Mouse (Mus musculus) heart, embryonic 13.5 days (tissue): ENCODE measurements around the gene Aqp12. TPM values are rescaled to one million over a fixed set of nuclear protein-coding genes. Genes with fewer than 3 reads are reported as not detected.

Experiments used
- ATAC-seq: fragments of 200-750 bp; cut with Nextera tagmentation; 2 replicates; pipeline ENCODE4 v1.8.0; 2017; ENCODE audit warnings: moderate TSS enrichment; ENCODE audit not compliant: insufficient number of reproducible peaks, low FRiP score, low TSS enrichment; ENCODE audit errors: extremely low read depth
- H3K27ac ChIP-seq: fragments of 300-500 bp; sonication (generic); replicated peaks from 2 replicates; pipeline ENCODE4 v1.5.1; 2015; ENCODE audit warnings: moderate library complexity, mild to moderate bottlenecking, inconsistent platforms
- H3K27me3 ChIP-seq: fragments of 300-500 bp; sonication (generic); replicated peaks from 2 replicates; pipeline ENCODE4 v1.6.1; 2015; ENCODE audit warnings: mild to moderate bottlenecking, inconsistent platforms
- H3K36me3 ChIP-seq: fragments of 300-500 bp; sonication (generic); 2 replicates; pipeline ENCODE4 v1.6.1; 2015; ENCODE audit warnings: mild to moderate bottlenecking, inconsistent platforms
- H3K4me1 ChIP-seq: fragments of 300-500 bp; sonication (generic); 2 replicates; pipeline ENCODE4 v1.6.1; 2015; ENCODE audit warnings: inconsistent platforms
- H3K4me2 ChIP-seq: fragments of 300-500 bp; sonication (generic); 2 replicates; pipeline ENCODE4 v1.6.1; 2015; ENCODE audit warnings: inconsistent platforms, mild to moderate bottlenecking, moderate library complexity
- H3K4me3 ChIP-seq: fragments of 300-500 bp; sonication (generic); 2 replicates; pipeline ENCODE4 v1.5.1; 2015; ENCODE audit warnings: moderate library complexity, mild to moderate bottlenecking, inconsistent platforms
- H3K9ac ChIP-seq: fragments of 300-500 bp; sonication (generic); 2 replicates; pipeline ENCODE4 v1.6.1; 2015; ENCODE audit warnings: inconsistent platforms, mild to moderate bottlenecking, moderate library complexity
- H3K9me3 ChIP-seq: fragments of 300-500 bp; sonication (generic); 2 replicates; pipeline ENCODE4 v1.6.1; 2016; ENCODE audit warnings: inconsistent platforms
- WGBS: fragments of 180-500 bp; shearing (Covaris S2); methylation state at CpG from one replicate; pipeline ENCODE4 v1.1.7; 2015; ENCODE audit warnings: mixed read lengths; 5-methylcytosine and 5-hydroxymethylcytosine counted together
- polyA plus RNA-seq: library from polyadenylated mRNA; unstranded; fragments of >200 nt; fragmentation: Nextera tagmentation; extraction: Ambion mirVana; gene quantifications from 2 replicates; pipeline ENCODE4 v1.2.1, GENCODE M21; 2015

Gene Aqp12
- polyA plus RNA-seq, 1 experiment from 2014 or later: not detected

GRCm38 (mm10) chr1:93018716-93019115, 12.6 kb downstream of the Aqp12 start:
- WGBS: 78% methylated on average over 10 of the region's 10 CpGs
- H3K36me3 ChIP-seq: no peaks in the 10 kb centered on the region
- H3K4me2 ChIP-seq: no peak overlapping the region
- no peaks in the 10 kb centered on the region for H3K4me1 ChIP-seq
- no peak overlapping the region for H3K9ac ChIP-seq
- no peak overlapping the region for H3K4me3 ChIP-seq
- no peaks in the 10 kb centered on the region for H3K9me3 ChIP-seq
- H3K27me3 ChIP-seq: peaks cover 35% of the 10 kb centered on the region
- H3K27ac ChIP-seq: no peak overlapping the region
- ATAC-seq: no peak

GRCm38 (mm10) chr1:93020602-93021001, 14.5 kb downstream of the Aqp12 start:
- H3K27me3 ChIP-seq: peaks cover 35% of the 10 kb centered on the region
- WGBS: 71% methylated on average over 4 of the region's 4 CpGs
- H3K36me3 ChIP-seq: no peaks in the 10 kb centered on the region
- no peaks in the 10 kb centered on the region for H3K4me1 ChIP-seq
- no peak overlapping the region for H3K4me2 ChIP-seq
- no peak overlapping the region for H3K4me3 ChIP-seq
- no peaks in the 10 kb centered on the region for H3K9me3 ChIP-seq
- H3K27ac ChIP-seq: no peak overlapping the region
- H3K9ac ChIP-seq: no peak overlapping the region
- ATAC-seq: no peak

GRCm38 (mm10) chr1:93026600-93026999, 20.5 kb downstream of the Aqp12 start:
- no peak overlapping the region for H3K4me2 ChIP-seq
- H3K4me1 ChIP-seq: no peaks in the 10 kb centered on the region
- H3K27me3 ChIP-seq: peaks cover 14% of the 10 kb centered on the region
- H3K4me3 ChIP-seq: no peak overlapping the region
- no peaks in the 10 kb centered on the region for H3K9me3 ChIP-seq
- no peaks in the 10 kb centered on the region for H3K36me3 ChIP-seq
- ATAC-seq: no peak
- 64% methylated on average over 8 of the region's 8 CpGs for WGBS
- no peak overlapping the region for H3K9ac ChIP-seq
- no peak overlapping the region for H3K27ac ChIP-seq

- no peak overlapping the region for H3K9ac ChIP-seq
- WGBS: 88% methylated on average over 10 of the region's 10 CpGs
- H3K27ac ChIP-seq: no peak overlapping the region
- no peaks in the 10 kb centered on the region for H3K36me3 ChIP-seq
- no peaks in the 10 kb centered on the region; the same call in 1 of the 2 replicates for H3K27me3 ChIP-seq
- no peak for ATAC-seq
- no peak overlapping the region for H3K4me2 ChIP-seq
- H3K9me3 ChIP-seq: no peaks in the 10 kb centered on the region
- H3K4me1 ChIP-seq: peaks cover 21% of the 10 kb centered on the region
- no peak overlapping the region for H3K4me3 ChIP-seq
These were observed 23.3 kb downstream of the Aqp12 start for GRCm38 (mm10) chr1:93029387-93029786.

- Histone ChIP-seq H3K36me3 (no peaks in the 10 kb centered on the region), H3K9ac (no peak overlapping the region), H3K27me3 (no peaks in the 10 kb centered on the region; the same call in 1 of the 2 replicates), H3K27ac (no peak overlapping the region), H3K9me3 (no peaks in the 10 kb centered on the region), H3K4me3 (no peak overlapping the region), H3K4me1 (peaks cover 27% of the 10 kb centered on the region), H3K4me2 (no peak overlapping the region)
- no peak for ATAC-seq
- WGBS: 46% methylated on average over 2 of the region's 2 CpGs
These were observed 23.9 kb downstream of the Aqp12 start for GRCm38 (mm10) chr1:93030060-93030459.

- no peak overlapping the region for H3K4me2 ChIP-seq
- peaks cover 32% of the 10 kb centered on the region for H3K4me1 ChIP-seq
- 69% methylated on average over 3 of the region's 3 CpGs for WGBS
- no peak for ATAC-seq
- H3K27ac ChIP-seq: no peak overlapping the region
- H3K27me3 ChIP-seq: no peaks in the 10 kb centered on the region
- no peak overlapping the region for H3K4me3 ChIP-seq
- no peak overlapping the region for H3K9ac ChIP-seq
- no peaks in the 10 kb centered on the region for H3K9me3 ChIP-seq
- H3K36me3 ChIP-seq: no peaks in the 10 kb centered on the region
These were observed 25.1 kb downstream of the Aqp12 start for GRCm38 (mm10) chr1:93031199-93031598.

- 24% methylated on average over 8 of the region's 8 CpGs for WGBS
- H3K9ac ChIP-seq: no peak overlapping the region
These were observed 27.9 kb downstream of the Aqp12 start for GRCm38 (mm10) chr1:93033989-93034388.

GRCm38 (mm10) chr1:93035981-93036380, 29.8 kb downstream of the Aqp12 start:
- Histone ChIP-seq H3K9ac (no peak overlapping the region), H3K36me3 (peaks cover 9% of the 10 kb centered on the region; the same call in 1 of the 2 replicates), H3K4me2 (no peak overlapping the region), H3K4me3 (no peak overlapping the region), H3K4me1 (peaks cover 32% of the 10 kb centered on the region), H3K27me3 (no peaks in the 10 kb centered on the region), H3K9me3 (0 out of 2 replicates have a peak, but pooled peaks cover 7% of the 10 kb centered on the region), H3K27ac (no peak overlapping the region)
- WGBS: 64% methylated on average over 4 of the region's 4 CpGs
- ATAC-seq: no peak

More at GRCm38 (mm10) chr1:93033989-93034388, 27.9 kb downstream of the Aqp12 start:
- Histone ChIP-seq H3K4me1 (peaks cover 32% of the 10 kb centered on the region), H3K36me3 (peaks cover 9% of the 10 kb centered on the region; the same call in 1 of the 2 replicates), H3K4me2 (no peak overlapping the region), H3K27me3 (no peaks in the 10 kb centered on the region), H3K4me3 (no peak overlapping the region), H3K9me3 (0 out of 2 replicates have a peak, but pooled peaks cover 7% of the 10 kb centered on the region), H3K27ac (no peak overlapping the region)
- ATAC-seq: no peak

GRCm38 (mm10) chr1:93046153-93046789, 40.1 kb downstream of the Aqp12 start:
- no peak overlapping the region for H3K4me3 ChIP-seq
- H3K9me3 ChIP-seq: no peaks in the 10 kb centered on the region
- H3K9ac ChIP-seq: no peak overlapping the region
- H3K27ac ChIP-seq: no peak overlapping the region
- H3K4me2 ChIP-seq: no peak overlapping the region
- ATAC-seq: no peak
- H3K27me3 ChIP-seq: peaks cover 22% of the 10 kb centered on the region
- H3K36me3 ChIP-seq: no peaks in the 10 kb centered on the region
- WGBS: 73% methylated on average over 10 of the region's 10 CpGs
- H3K4me1 ChIP-seq: no peaks in the 10 kb centered on the region

- Histone ChIP-seq H3K4me2 (no peak overlapping the region), H3K27me3 (peaks cover 34% of the 10 kb centered on the region), H3K4me3 (no peak overlapping the region), H3K9ac (no peak overlapping the region), H3K4me1 (no peaks in the 10 kb centered on the region), H3K27ac (no peak overlapping the region), H3K36me3 (0 out of 2 replicates have a peak, but pooled peaks cover 2% of the 10 kb centered on the region), H3K9me3 (no peaks in the 10 kb centered on the region)
- no peak for ATAC-seq
- WGBS: 76% methylated on average over 3 of the region's 3 CpGs
These were observed 43.9 kb downstream of the Aqp12 start for GRCm38 (mm10) chr1:93050071-93050470.

GRCm38 (mm10) chr1:93051124-93051833, 45.1 kb downstream of the Aqp12 start:
- ATAC-seq: no peak
- Histone ChIP-seq H3K4me1 (no peaks in the 10 kb centered on the region), H3K36me3 (peaks cover 9% of the 10 kb centered on the region; the same call in 1 of the 2 replicates), H3K4me2 (no peak overlapping the region), H3K9me3 (no peaks in the 10 kb centered on the region), H3K27ac (no peak overlapping the region), H3K9ac (no peak overlapping the region), H3K27me3 (peaks cover 34% of the 10 kb centered on the region), H3K4me3 (no peak overlapping the region)
- 62% methylated on average over 19 of the region's 23 CpGs for WGBS
